ENCODE assay signal across 8 mouse cellular contexts in genomic region chr1:152462348-152462747, GRCm38 (mm10).
DNase-seq lines count a peak whose midpoint lies in the region; ATAC-seq and TF ChIP-seq lines count a peak whose summit lies in the region.

No protein-coding gene starts in this region.

- 88% methylated on average over 7 of the region's 7 CpGs for WGBS in forebrain, embryonic 11.5 days
- 84% methylated on average over 7 of the region's 7 CpGs for WGBS in forebrain, embryonic 15.5 days
- WGBS in liver, adult 2 months: 68% methylated on average over 7 of the region's 7 CpGs
- 64% methylated on average over 7 of the region's 7 CpGs for WGBS in liver, postnatal 0 days (ENCODE audit: insufficient replicate concordance)
- WGBS in lung, adult 2 months: 36% methylated on average over 7 of the region's 7 CpGs

- no peaks in the 10 kb centered on the region for H3K4me1 ChIP-seq in forebrain, embryonic 11.5 days (replicated peaks; ENCODE audit: control insufficient read depth, insufficient read depth, low read length)
- H3K4me1 ChIP-seq in forebrain, embryonic 15.5 days: peaks cover 4% of the 10 kb centered on the region
- no peaks in the 10 kb centered on the region for H3K4me1 ChIP-seq in liver, adult 2 months (ENCODE audit: control insufficient read depth, insufficient read depth, low read length)
- H3K4me1 ChIP-seq in liver, postnatal 0 days (ENCODE audit: insufficient read depth): no peaks in the 10 kb centered on the region
- no peaks in the 10 kb centered on the region for H3K4me1 ChIP-seq in lung, adult 2 months (ENCODE audit: control insufficient read depth, insufficient read depth, low read length)

- no peak for ATAC-seq in forebrain, embryonic 11.5 days (replicated peaks; ENCODE audit: low FRiP score)
- ATAC-seq in forebrain, embryonic 15.5 days (replicated peaks): no peak
- ATAC-seq in liver, postnatal 0 days: no peak
- no peak for ATAC-seq in megakaryocyte, adult 5-6 weeks (ENCODE audit: poor library complexity, severe bottlenecking)

- TF ChIP-seq CTCF in liver, adult 2 months (IDR thresholded peaks at IDR 0.05; ENCODE audit: low read depth, low read length): no peak
- TF ChIP-seq CTCF in liver, postnatal 0 days (IDR thresholded peaks at IDR 0.05; ENCODE audit: low read depth): no peak
- no peak for TF ChIP-seq CTCF in lung, adult 2 months (IDR thresholded peaks at IDR 0.05; ENCODE audit: insufficient read depth, low read length)

- no peaks in the 10 kb centered on the region for H3K36me3 ChIP-seq in forebrain, embryonic 11.5 days (ENCODE audit: control insufficient read depth, insufficient read depth, low read length)
- no peaks in the 10 kb centered on the region for H3K36me3 ChIP-seq in forebrain, embryonic 15.5 days
- H3K36me3 ChIP-seq in liver, adult 2 months (ENCODE audit: control insufficient read depth, insufficient read depth, low read length): no peaks in the 10 kb centered on the region
- no peaks in the 10 kb centered on the region for H3K36me3 ChIP-seq in liver, postnatal 0 days (replicated peaks; ENCODE audit: insufficient read depth, low read length)

- peak overlapping the region; percentile 46; the same call in 1 of the 2 replicates for H3K27ac ChIP-seq in forebrain, embryonic 11.5 days (ENCODE audit: low read depth, low read length)
- H3K27ac ChIP-seq in forebrain, embryonic 15.5 days (replicated peaks): no peak overlapping the region
- peak overlapping the region; percentile 49; the same call in 1 of the 2 replicates for H3K27ac ChIP-seq in liver, adult 2 months (replicated peaks; ENCODE audit: insufficient read depth, low read depth, low read length)
- H3K27ac ChIP-seq in liver, postnatal 0 days (ENCODE audit: low read depth): no peak overlapping the region

- H3K9ac ChIP-seq in forebrain, embryonic 11.5 days (ENCODE audit: low read length): no peak overlapping the region
- H3K9ac ChIP-seq in forebrain, embryonic 15.5 days (replicated peaks): no peak overlapping the region
- no peak overlapping the region for H3K9ac ChIP-seq in liver, adult 2 months (ENCODE audit: low read depth, low read length)
- no peak overlapping the region for H3K9ac ChIP-seq in liver, postnatal 0 days (replicated peaks)

- no peaks in the 10 kb centered on the region for H3K27me3 ChIP-seq in forebrain, embryonic 11.5 days (ENCODE audit: control insufficient read depth, insufficient read depth, low read length)
- no peaks in the 10 kb centered on the region for H3K27me3 ChIP-seq in forebrain, embryonic 15.5 days
- H3K27me3 ChIP-seq in liver, adult 2 months (ENCODE audit: control insufficient read depth, insufficient read depth, low read length): no peaks in the 10 kb centered on the region
- no peaks in the 10 kb centered on the region for H3K27me3 ChIP-seq in liver, postnatal 0 days (ENCODE audit: insufficient read depth, low read length)

- no peak overlapping the region for H3K4me2 ChIP-seq in forebrain, embryonic 11.5 days (ENCODE audit: low read depth, low read length, severe bottlenecking)
- no peak overlapping the region for H3K4me2 ChIP-seq in forebrain, embryonic 15.5 days (replicated peaks)
- H3K4me2 ChIP-seq in liver, postnatal 0 days (ENCODE audit: low read depth, low read length): no peak overlapping the region

- H3K4me3 ChIP-seq in forebrain, embryonic 11.5 days (ENCODE audit: low read depth, low read length): no peak overlapping the region
- no peak overlapping the region for H3K4me3 ChIP-seq in forebrain, embryonic 15.5 days
- H3K4me3 ChIP-seq in liver, adult 2 months (ENCODE audit: insufficient read depth, low read depth, low read length): no peak overlapping the region
- no peak overlapping the region for H3K4me3 ChIP-seq in liver, postnatal 0 days (ENCODE audit: low read depth, low read length)
- no peak overlapping the region for H3K4me3 ChIP-seq in lung, adult 2 months (replicated peaks; ENCODE audit: extremely low read depth, low read depth, low read length)

- no peaks in the 10 kb centered on the region for H3K9me3 ChIP-seq in forebrain, embryonic 11.5 days (ENCODE audit: control insufficient read depth, low read length)
- H3K9me3 ChIP-seq in forebrain, embryonic 15.5 days: no peaks in the 10 kb centered on the region
- H3K9me3 ChIP-seq in liver, postnatal 0 days (ENCODE audit: low read length): no peaks in the 10 kb centered on the region

- TF ChIP-seq POLR2A in liver, adult 2 months (IDR thresholded peaks at IDR 0.05; ENCODE audit: extremely low read depth, insufficient read depth, low read length): no peak
- peak; percentile 30; the same call in 1 of the 2 replicates for TF ChIP-seq POLR2A in lung, adult 2 months (IDR thresholded peaks at IDR 0.05; ENCODE audit: borderline replicate concordance, extremely low read depth, low read depth, low read length)

- H3K79me2 ChIP-seq in liver, adult 2 months (ENCODE audit: control insufficient read depth, insufficient read depth, low read length): no peaks in the 10 kb centered on the region

- TF ChIP-seq EP300 in liver, postnatal 0 days (IDR thresholded peaks at IDR 0.05; ENCODE audit: low read depth): no peak

- no peak for DNase-seq in forebrain, embryonic 11.5 days (ENCODE audit: low spot score)
- DNase-seq in liver, adult 2 months (ENCODE audit: extremely low read depth, low read depth, low spot score): no peak
- no peak for DNase-seq in liver, postnatal 0 days
- DNase-seq in lung, adult 2 months: no peak
- no peak for DNase-seq in right cerebral cortex, postnatal 14 days
- no peak for DNase-seq in adrenal gland, postnatal 36 days

Comparison
In these comparisons a context has a peak if more than half of its experiments do, and no peak if none do; other contexts are left out.
1. H3K27ac ChIP-seq: peak in forebrain, embryonic 11.5 days (single experiment) and liver, adult 2 months (single experiment); none in forebrain, embryonic 15.5 days (single experiment) and liver, postnatal 0 days (single experiment).